Mouse (Mus musculus) CH12F3 (cell line): Measurements from ENCODE around the gene Stxbp4.

Experiments
- in situ Hi-C: fragments of 300-500 bp; cut with MboI; formaldehyde crosslinking; loops from 2 replicates; pipeline ENCODE4 v1.14.3; 2020; ENCODE audit warnings: low sequenced_read_pairs

Stxbp4 gene

DNA sequence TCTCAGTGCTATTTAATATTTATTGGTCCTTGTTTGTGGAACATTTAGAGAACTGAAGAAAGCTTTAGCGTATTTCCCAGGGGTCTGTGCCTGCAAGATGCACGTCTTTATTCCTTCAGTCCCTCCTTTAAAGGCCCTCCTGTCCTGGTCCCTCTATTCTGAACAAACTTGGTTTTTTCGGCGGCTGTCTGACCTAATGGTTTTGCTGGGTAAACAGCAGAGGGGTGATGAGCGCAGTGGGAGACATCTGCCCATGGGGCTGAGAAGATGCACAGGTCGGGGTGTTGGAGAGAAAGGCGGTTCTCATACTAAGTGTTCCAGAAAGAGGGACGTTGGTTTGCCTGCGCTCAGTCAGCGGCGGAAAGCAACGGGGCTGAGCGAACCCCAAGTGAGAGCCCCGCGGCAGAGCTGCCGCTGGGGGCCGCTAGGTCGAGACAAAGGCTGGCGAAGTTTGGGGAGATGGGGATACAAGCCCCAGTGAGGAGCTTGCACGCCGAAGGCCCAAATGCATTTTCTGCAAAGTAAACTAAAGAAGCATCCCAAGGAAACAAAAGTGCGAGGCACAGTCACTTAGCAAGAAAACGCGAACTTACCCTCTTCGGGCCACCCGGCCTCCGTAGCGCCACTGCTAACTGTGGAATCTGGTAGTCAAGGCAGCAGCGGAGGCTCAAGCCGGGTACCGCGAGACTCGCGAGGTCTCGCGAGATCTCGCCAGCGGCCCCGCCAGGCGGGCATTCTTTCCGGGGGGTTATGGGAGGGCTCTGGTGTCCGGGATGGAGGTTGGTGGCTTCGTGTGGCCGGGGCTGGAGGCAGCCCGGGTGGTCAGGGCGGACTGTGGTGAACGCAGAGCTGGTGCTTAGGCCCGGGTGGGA lies at the start of gene Stxbp4, which contains the start of gene Cox11:
Stxbp4 (minus strand) TSS at position 645 of the 872 bp plus-strand sequence.
Cox11 (plus strand) TSS at position 734 of the 872 bp plus-strand sequence.
- in situ Hi-C loops = loop anchor here (10.0 kb wide), 1 partner anchor 443 kb away; no protein-coding TSS in a partner anchor

GRCm38 (mm10) chr11:90687040-90687439 lies 49.2 kb upstream of the Stxbp4 start:
- in situ Hi-C loops = no loop called here

DNA sequence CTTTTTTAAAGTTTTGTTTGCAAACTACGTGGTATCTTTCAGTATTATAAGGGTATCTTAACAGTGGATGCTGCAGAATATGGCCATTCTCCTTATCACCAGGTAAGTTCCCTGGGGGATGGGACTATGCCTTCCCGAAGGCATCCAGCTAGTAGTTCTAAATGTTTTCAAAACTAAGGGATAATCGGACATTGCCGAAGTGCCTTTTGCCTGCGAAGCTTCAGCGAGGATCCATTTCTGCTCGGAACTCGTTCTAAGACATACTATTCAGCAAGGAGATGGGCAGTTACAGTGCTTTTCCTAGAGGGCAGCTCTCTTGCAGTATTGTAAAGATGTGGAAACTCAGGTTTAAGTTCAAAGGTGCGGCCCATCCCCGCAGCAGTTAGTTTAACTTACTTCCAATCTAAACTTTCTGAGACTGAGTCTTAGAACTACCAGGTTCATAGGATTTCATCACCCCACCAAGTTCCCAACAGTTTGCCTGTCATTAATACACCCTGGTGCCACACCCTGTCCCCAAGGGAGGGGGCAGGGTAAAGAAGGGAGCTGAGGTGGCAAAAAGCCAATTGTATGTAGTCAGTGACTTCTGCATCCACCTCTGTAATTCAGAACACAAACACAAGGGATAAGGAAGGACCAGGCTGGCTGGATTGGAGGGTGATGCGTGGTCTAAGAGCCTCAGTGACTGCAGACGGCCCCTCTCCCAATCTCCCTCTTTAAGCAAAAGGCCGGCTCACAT lies 48.6 kb upstream of the Stxbp4 start:
- in situ Hi-C loops = no loop called here

DNA sequence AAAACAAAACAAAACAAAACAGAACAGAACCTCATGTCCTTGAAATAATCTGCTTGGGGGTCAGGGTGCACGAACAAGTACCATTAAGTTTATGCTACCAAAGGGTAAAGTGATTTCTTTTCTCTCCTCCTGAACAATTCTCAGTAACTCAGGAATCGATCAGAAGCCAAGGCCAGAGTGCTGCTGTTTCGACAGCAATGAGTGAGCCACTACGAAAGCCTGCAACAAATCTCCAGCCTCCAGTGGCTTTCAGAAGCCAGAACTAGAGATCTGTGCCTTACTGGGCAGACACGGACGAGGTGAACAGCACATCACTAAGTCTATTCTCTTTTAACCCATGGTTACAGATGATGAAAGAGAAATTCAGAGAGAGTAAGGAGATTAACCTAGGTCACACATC lies 47.3 kb upstream of the Stxbp4 start:
- in situ Hi-C loops = no loop called here

DNA sequence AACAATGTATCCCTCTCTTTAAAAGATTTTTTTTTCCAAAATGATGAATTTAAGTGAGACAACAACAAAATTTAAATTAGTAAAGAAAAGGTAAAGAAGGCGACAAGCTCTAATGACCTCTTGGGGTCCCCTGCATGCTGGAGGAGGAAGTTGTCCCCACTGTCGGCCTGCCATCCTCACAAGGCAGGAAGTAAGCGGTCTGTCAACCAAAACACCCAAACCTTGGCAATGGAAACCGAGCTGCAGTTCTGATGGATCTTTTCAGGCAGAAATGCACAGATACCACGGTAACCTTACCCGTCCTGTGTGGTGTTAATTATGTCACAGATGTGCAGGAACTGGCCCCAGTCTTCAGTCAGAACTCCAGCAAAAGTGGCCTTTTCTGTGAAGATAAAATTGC lies 46.9 kb upstream of the Stxbp4 start:
- in situ Hi-C loops = no loop called here

GRCm38 (mm10) chr11:90681171-90681570 lies 43.3 kb upstream of the Stxbp4 start:
- in situ Hi-C loops = no loop called here

DNA sequence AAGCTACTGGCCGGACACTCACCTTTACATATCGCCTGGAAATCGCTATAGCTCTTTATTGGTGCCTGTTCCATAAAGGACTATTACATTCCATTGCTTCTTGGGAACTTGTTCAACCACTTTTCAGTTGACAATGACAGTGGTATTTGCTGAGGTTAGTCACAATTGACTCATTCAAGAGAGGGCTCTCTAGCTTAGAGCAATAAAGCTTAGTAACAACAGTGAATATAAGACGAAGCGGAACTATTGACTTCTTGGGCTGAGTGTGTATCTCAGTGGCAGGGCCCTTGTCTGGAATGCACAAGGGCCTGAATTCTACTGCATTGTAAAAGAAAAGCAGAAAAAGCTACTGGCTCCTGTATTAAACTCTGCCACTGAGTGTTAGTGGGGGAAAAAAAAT lies 40.7 kb upstream of the Stxbp4 start:
- in situ Hi-C loops = no loop called here

GRCm38 (mm10) chr11:90677771-90678288 lies 39.9 kb upstream of the Stxbp4 start:
- in situ Hi-C loops = no loop called here

- in situ Hi-C loops = no loop called here
Measured at GRCm38 (mm10) chr11:90677027-90677426, 39.1 kb upstream of the Stxbp4 start.

DNA sequence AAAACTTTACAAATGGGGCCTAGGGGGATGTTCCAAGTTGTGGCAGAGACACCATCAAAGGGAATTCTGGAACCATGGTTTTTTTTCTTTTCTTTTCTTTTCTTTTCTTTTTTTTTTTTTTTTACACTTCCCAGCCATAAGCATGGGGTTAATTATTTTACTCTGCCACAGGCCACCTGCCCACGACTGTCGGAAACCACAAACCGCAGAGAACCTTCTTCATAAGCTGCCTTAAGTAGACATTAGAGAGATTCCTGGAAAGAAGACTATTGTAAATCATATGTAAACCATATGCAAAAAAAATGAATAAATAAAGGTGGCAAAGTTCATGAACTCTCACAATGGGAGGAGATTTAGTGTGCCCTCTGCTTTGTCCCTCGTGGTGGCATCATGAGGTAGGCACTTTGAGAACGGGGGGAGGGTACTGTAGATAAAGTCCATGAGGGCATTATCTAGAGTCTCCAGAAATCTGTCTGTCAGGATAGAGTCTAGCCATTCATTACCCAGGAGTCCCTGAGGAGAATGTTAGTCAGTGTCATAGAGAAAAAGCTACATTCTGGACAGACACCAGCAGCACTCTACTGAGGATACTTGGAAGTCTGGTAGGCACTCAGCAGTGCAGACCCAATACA lies 37.7 kb upstream of the Stxbp4 start:
- in situ Hi-C loops = no loop called here

GRCm38 (mm10) chr11:90667325-90667724 lies 29.4 kb upstream of the Stxbp4 start:
- in situ Hi-C loops = no loop called here

DNA sequence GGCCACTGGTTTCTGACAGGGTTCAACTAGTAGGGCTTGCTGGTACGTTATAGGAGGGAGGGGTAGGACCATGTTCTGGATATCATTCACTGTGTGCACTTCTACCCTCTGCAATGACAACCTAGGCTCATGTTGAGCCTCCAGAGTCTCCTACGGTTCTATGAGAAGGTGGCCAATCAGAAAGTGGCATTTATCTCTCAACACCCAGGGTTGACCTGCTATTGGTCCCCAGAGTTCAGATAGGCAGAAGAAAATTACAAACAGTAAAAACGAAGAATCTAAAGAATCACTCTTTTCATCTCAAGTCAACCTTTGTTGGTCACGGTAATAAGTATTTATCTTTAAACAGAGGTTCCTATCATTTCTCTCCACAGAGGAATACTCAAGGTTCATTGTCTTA lies 29.0 kb upstream of the Stxbp4 start:
- in situ Hi-C loops = no loop called here

- in situ Hi-C loops = no loop called here
Measured at GRCm38 (mm10) chr11:90666144-90666757, 28.4 kb upstream of the Stxbp4 start.

DNA sequence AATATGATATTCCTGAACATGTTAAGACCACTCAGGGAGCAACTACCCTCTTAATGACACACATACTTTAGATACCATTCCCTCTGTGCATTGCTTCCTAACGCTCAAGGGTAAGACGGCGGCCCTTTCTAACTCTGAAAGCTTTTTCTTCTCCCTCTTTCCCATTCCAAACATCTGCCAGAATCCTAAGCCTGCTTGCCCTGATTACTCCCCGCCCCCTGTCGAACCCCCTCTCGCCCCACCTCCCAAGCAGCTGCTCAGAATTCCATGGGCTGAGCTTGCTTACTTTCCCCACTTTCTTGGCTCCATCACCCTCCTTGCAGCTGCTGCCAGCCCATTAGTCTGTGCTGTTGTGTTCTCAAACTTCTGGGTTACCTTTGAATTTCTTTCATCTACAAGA lies 27.3 kb upstream of the Stxbp4 start:
- in situ Hi-C loops = no loop called here

GRCm38 (mm10) chr11:90664345-90664986 lies 26.6 kb upstream of the Stxbp4 start:
- in situ Hi-C loops = no loop called here

- in situ Hi-C loops = no loop called here
Measured at GRCm38 (mm10) chr11:90663618-90664297, 25.9 kb upstream of the Stxbp4 start.

GRCm38 (mm10) chr11:90663052-90663451 lies 25.2 kb upstream of the Stxbp4 start:
- in situ Hi-C loops = no loop called here

DNA sequence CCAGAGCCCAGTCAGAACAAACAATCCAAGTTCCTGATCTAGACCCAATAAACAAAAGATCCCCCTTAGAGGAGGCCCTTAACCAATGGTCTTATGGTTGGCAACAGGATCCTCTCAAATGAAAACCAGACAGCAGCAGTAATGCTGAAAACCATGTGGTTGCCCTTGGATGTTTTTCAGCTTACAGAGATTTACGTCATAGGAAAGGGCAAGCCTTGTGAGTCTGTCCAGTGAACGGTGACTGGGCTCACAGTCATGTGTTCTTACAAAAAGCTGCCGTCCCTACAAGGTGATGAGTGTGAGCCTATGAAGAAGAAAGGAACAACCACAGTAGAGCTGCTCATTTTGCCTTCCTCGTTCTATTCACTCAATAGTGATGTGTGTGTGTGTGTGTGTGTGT lies 22.8 kb upstream of the Stxbp4 start:
- in situ Hi-C loops = no loop called here

DNA sequence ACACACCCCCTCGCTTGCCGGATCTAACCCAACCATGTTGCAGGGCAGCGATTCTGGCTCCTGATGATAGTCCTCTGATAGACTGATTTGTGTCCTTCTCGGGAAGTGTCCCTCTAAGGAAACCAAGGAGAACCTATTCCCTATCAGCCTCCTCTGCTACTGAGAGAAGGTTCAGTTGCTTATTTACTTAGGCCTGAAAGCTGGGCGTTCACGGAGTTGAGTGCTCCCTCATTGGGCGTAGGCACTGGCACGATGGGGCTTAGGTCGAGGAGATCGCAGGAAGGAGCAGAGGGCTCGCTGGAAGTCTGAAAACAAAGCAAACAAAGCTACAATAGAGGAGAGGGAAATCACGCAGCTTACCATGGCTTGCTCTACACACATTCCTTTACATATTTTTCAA lies 19.6 kb upstream of the Stxbp4 start:
- in situ Hi-C loops = no loop called here

DNA sequence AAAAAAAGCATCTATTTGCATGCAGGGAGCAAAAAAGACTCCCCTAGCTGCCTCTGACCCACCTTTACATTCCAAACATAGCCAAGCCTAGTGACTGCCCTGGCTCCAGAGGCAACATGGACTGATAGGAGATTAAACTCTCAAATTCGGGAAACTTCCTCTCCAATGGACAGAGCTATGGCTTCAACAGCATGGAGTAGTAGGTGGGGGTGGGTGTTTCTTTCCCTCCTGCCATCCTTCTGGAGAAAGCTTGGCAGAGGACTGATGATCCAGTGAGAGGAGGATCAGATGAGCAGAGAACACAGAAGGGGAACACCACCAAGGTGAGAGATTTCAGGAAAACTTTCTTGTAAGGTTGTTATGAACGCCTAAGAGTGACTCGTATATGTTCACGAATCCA lies 14.7 kb upstream of the Stxbp4 start:
- in situ Hi-C loops = no loop called here
